Mouse (Mus musculus) heart, postnatal 14 days (tissue): ENCODE data around the gene Gdf9. TPM values are rescaled to one million over a fixed set of nuclear protein-coding genes. Genes with fewer than 3 reads are reported as not detected.

Experiments used
- DNase-seq, 2 experiments: peaks; one replicate each; pipeline ENCODE4 v3.0.0; 2021 to 2022
- intact Hi-C: fragments of 180-260 bp; cut with DNase I; formaldehyde crosslinking; loops from one replicate; pipeline ENCODE4 v1.15.1; 2025
- microRNA-seq, 2 experiments: library from miRNA; unstranded; fragments of <30 nt; microRNA quantifications; one replicate each; pipeline ENCODE4 v1.2.0; 2021 to 2022
- total RNA-seq, 2 experiments: library from RNA; stranded (reverse); gene quantifications; 2 replicates each; pipeline ENCODE4 v1.2.3; 2021

The Gdf9 gene
- total RNA-seq, 2 experiments from 2014 or later, result 0.31 to 0.66 TPM

GRCm38 (mm10) chr11:53469968-53470695, 39.3 kb downstream of the Gdf9 start, which contains the start of gene Gm9837:
Gene Gm9837, minus strand, starts transcription at chr11:53470479.
- DNase-seq, result peak; percentile 91 to 95
- intact Hi-C loops, result loop anchor here (2.0 to 5.0 kb wide), 4 partner anchors 39 to 267 kb away; no protein-coding TSS in a partner anchor

- no peak for DNase-seq
- intact Hi-C loops, result loop anchor here (5.0 kb wide), 2 partner anchors 110 to 265 kb away; no protein-coding TSS in a partner anchor
Observed at GRCm38 (mm10) chr11:53472709-53473108, 41.9 kb downstream of the Gdf9 start.

GRCm38 (mm10) chr11:53475620-53476019, 44.8 kb downstream of the Gdf9 start:
- intact Hi-C loops, result no loop called here

DNA sequence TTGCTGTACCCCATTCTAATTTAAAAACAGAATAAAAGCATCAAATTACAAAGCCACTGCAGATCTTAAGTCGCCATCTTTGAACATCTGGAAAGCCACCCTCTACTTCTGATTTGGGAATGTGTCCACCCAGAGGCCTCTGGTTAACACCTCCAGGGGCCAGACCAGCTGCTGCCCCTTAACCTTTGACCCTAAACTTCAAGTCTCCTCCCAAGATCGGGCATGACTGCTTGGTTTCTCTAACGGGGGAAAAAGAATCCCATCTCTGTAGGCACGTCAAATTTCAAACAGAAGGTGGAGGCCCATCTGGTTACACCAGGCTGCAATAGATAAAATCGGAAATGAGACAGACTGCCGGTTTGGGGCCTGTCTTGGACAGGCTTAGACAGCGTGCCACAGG, 47.0 kb downstream of the Gdf9 start:
- intact Hi-C loops, result no loop called here
- no peak for DNase-seq

More at GRCm38 (mm10) chr11:53475620-53476019, 44.8 kb downstream of the Gdf9 start:
- DNase-seq, result no peak

DNA sequence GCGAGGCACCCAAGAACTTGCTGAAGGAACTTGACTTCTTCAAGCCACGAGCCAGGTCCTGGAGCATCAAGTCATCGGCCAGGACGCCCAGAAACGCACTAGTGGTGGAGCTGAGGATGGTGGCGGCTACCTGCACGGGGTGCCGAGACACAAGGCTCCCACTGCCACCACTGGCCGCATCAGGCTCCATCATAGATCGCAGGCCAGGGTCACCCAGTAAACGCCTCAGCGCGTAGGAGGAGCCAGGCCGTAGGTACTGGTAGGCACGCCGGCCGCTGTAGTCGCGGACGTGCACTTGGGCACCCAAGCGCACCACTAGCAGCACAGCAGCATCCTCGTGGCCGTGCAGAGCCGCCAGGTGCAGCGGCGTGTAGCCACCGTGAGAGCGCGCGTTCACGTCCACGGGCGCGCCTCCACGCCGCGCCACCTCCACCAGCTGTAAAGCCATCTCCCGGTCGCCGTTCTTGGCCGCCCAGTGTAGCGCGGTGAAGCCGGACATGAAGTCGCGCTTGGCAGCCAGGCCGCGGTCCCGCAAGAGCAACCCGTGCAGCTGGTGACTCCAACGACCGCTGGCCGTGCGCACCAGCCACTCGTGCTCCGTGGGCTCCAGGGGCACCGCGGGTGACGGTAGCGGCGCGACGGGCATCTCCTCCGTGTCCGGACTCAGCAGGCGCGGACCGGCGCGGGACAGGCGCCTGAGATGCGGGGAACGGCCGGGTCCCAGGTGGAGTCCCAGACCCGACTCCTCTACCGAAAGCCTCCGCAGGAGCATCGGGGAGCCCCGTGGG, 47.8 kb downstream of the Gdf9 start:
- peak in 1 of 2 experiments; percentile 22 for DNase-seq
- intact Hi-C loops, result no loop called here

GRCm38 (mm10) chr11:53479171-53479782, 48.5 kb downstream of the Gdf9 start:
- intact Hi-C loops, result no loop called here

DNA sequence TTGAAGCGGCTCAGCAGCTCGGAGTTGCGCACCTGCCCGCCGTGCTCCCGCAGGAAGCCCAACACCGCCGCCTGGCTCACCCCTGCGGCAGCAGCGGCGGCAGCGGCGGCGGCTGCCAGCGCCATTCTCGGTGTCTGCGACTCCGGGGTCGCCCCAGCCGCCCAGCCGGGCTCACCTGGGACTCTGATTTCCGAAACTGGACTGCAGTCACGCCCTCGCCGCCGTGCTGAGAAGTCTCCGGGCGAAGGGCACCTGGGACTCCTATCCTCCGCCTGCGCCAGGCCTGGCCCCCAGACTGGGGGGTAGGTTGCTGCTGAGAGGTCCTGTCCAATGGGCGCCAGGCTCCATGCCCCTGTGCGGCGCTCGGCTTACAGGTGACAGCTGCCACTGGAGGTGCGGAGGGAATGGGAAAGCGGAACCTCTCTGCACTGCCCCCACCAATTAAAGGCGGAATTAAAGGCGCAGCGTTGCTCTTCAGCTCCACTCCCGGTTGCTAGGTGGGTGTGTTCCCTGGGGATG, 49.0 kb downstream of the Gdf9 start, which contains the start of the genes Gm9945 and Sowaha:
Gene Gm9945, plus strand, starts transcription at position 384 of the 519 bp plus-strand sequence.
Gene Sowaha, minus strand, starts transcription at position 492 of the 519 bp plus-strand sequence.
- DNase-seq, result peak; percentile 31 to 44
- intact Hi-C loops, result no loop called here

More at GRCm38 (mm10) chr11:53479171-53479782, 48.5 kb downstream of the Gdf9 start:
- peak in 1 of 2 experiments; percentile 26 for DNase-seq

- intact Hi-C loops, result no loop called here
- no peak for DNase-seq
Observed at GRCm38 (mm10) chr11:53481088-53481730, 50.4 kb downstream of the Gdf9 start.

GRCm38 (mm10) chr11:53483159-53483891, 52.5 kb downstream of the Gdf9 start:
- no peak for DNase-seq
- intact Hi-C loops, result no loop called here

- intact Hi-C loops, result no loop called here
- DNase-seq, result no peak
Observed at GRCm38 (mm10) chr11:53485719-53486118, 54.9 kb downstream of the Gdf9 start.

- no peak for DNase-seq
- intact Hi-C loops, result no loop called here
Observed at GRCm38 (mm10) chr11:53486351-53486750, 55.5 kb downstream of the Gdf9 start.

DNA sequence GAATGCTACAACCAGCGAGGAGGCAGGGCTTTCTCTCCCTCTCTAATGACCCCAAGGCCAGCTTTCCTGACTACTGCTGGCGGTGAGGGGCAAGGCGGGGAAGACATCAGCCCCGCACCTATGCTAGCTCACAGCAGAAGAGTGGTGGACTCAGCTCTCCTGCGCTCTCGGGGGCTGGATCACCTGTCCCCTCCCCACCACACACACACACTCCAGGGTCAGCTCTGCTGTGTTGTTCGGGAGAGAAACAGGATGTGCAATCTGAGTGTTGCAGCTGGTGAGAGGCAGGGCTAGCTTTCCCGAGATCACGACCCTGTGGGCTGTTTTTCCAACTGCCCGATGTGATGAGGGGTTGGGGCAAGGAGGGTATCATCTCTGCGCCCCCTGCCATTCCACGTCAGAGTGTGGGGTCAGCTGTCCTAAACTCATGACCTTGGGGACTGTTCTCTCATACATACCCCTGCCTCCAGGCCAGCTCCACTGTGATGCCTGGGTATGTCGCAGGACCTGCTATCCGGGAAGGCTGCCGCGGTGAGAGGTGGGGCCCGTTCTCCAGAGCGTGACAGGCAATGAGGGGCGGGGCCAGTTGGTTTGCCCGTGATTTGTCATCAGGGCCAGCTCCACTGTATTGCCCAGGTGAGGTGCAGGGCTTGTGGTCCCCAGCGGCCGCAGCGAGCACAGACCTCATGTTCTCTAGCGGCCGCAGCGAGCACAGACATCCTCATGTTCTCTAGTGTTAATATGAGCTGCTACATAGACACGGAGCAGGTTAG, 56.2 kb downstream of the Gdf9 start:
- DNase-seq, result no peak
- intact Hi-C loops, result no loop called here

Small RNA genes within 50 kb of the gene (microRNA-seq; reads per million reads assigned to microRNA genes)
- gene Mir6920, result 0 to 0.36 reads per million in 2 experiments

Other genes with a start within 250 kb of the Gdf9 start
- 100 to 1,000 TPM; 117 to 124 TPM for gene Hspa4, start 130.6 kb upstream of the Gdf9 start, total RNA-seq
- 1 to 10 TPM; 6.1 to 7.4 TPM for gene Zcchc10, start 106.3 kb upstream of the Gdf9 start, total RNA-seq
- 100 to 1,000 TPM in 1 of 2 experiments, 10 to 100 TPM in 1; 97.5 to 109 TPM for gene Aff4, start 80.2 kb upstream of the Gdf9 start, total RNA-seq
- gene Leap2, start 7.9 kb upstream of the Gdf9 start, total RNA-seq, result not detected
- gene Uqcrq, start 192 bp upstream of the Gdf9 start, total RNA-seq, result 1,000 to 10,000 TPM; 2,370 to 2,434 TPM
- not detected for gene Gm10447, start 26.1 kb downstream of the Gdf9 start, total RNA-seq
- under 1 TPM; 0.44 to 0.53 TPM for gene Shroom1, start 26.2 kb downstream of the Gdf9 start, total RNA-seq
- gene Gm9837, start 39.5 kb downstream of the Gdf9 start, total RNA-seq, result not detected
- gene Gm9945, start 49.1 kb downstream of the Gdf9 start, total RNA-seq, result not detected
- under 1 TPM; 0.07 TPM for gene Sowaha, start 49.3 kb downstream of the Gdf9 start, total RNA-seq
- gene Sept8, start 88.2 kb downstream of the Gdf9 start, total RNA-seq, result 10 to 100 TPM; 42.1 TPM
- gene Kif3a, start 136.4 kb downstream of the Gdf9 start, total RNA-seq, result 1 to 10 TPM; 9.6 to 9.9 TPM
- gene Il4, start 187.6 kb downstream of the Gdf9 start, total RNA-seq, result not detected
- not detected for gene Il13, start 203.7 kb downstream of the Gdf9 start, total RNA-seq